Mouse (Mus musculus) forebrain, embryonic 11.5 days (tissue): Measurements from ENCODE around the gene Sp7. TPM values are rescaled to one million over a fixed set of nuclear protein-coding genes. Genes with fewer than 3 reads are reported as not detected.

Experiments
- ATAC-seq: fragments of 200-750 bp; cut with Nextera tagmentation; replicated peaks from 2 replicates; pipeline ENCODE4 v1.8.0; 2017; ENCODE audit warnings: moderate TSS enrichment; ENCODE audit not compliant: low FRiP score
- DNase-seq: peaks from one replicate; pipeline ENCODE4 v3.0.0-alpha.2; 2017; ENCODE audit warnings: low spot score
- H3K27ac ChIP-seq: fragments of 300-500 bp; sonication (generic); 2 replicates; pipeline ENCODE4 v1.5.1; 2014; ENCODE audit warnings: low read depth, low read length
- H3K27me3 ChIP-seq: fragments of 300-500 bp; sonication (generic); 2 replicates; pipeline ENCODE4 v1.6.1; 2014; ENCODE audit warnings: mild to moderate bottlenecking, low read length, mixed read lengths; ENCODE audit not compliant: control insufficient read depth, insufficient read depth
- H3K36me3 ChIP-seq: fragments of 300-500 bp; sonication (generic); 2 replicates; pipeline ENCODE4 v1.6.1; 2014; ENCODE audit warnings: mild to moderate bottlenecking, low read length, moderate library complexity, mixed read lengths; ENCODE audit not compliant: control insufficient read depth, insufficient read depth
- H3K4me1 ChIP-seq: fragments of 300-500 bp; sonication (generic); replicated peaks from 2 replicates; pipeline ENCODE4 v1.6.1; 2014; ENCODE audit warnings: low read length, mixed read lengths; ENCODE audit not compliant: control insufficient read depth, insufficient read depth
- H3K4me2 ChIP-seq: fragments of 300-500 bp; sonication (generic); 2 replicates; pipeline ENCODE4 v1.6.1; 2014; ENCODE audit warnings: low read depth, mild to moderate bottlenecking, low read length, moderate library complexity, mixed read lengths; ENCODE audit not compliant: severe bottlenecking
- H3K4me3 ChIP-seq: fragments of 300-500 bp; sonication (generic); 2 replicates; pipeline ENCODE4 v1.5.1; 2014; ENCODE audit warnings: low read depth, low read length
- H3K9ac ChIP-seq: fragments of 300-500 bp; sonication (generic); 2 replicates; pipeline ENCODE4 v1.6.1; 2014; ENCODE audit warnings: low read length
- H3K9me3 ChIP-seq: fragments of 300-500 bp; sonication (generic); 2 replicates; pipeline ENCODE4 v1.6.1; 2016; ENCODE audit warnings: low read length, mixed read lengths; ENCODE audit not compliant: control insufficient read depth
- WGBS: fragments of 180-500 bp; shearing (Covaris S2); extraction: QIAGEN DNeasy Blood & Tissue Kit; methylation state at CpG from one replicate; pipeline ENCODE4 v1.1.7; 2014; 5-methylcytosine and 5-hydroxymethylcytosine counted together
- polyA plus RNA-seq: library from polyadenylated mRNA; unstranded; fragments of >200 nt; fragmentation: Nextera tagmentation; extraction: Ambion mirVana; gene quantifications from 2 replicates; pipeline ENCODE4 v1.2.1, GENCODE M21; 2014

The Sp7 gene
- polyA plus RNA-seq, 1 experiment from 2014 or later: 0.52 TPM

- H3K4me3 ChIP-seq: peak within 1 kb of the TSS; percentile 61
- H3K4me1 ChIP-seq: peaks cover 9% of the 10 kb centered on the region
Observed at GRCm38 (mm10) chr15:102405489-102406195, 38.7 kb upstream of the Sp7 start, which contains the start of gene Sp1. Gene Sp1, plus strand, starts transcription at chr15:102406143.

GRCm38 (mm10) chr15:102404608-102405488, 37.9 kb upstream of the Sp7 start:
- WGBS: 17% methylated on average over 34 of the region's 34 CpGs
- H3K4me1 ChIP-seq: peaks cover 9% of the 10 kb centered on the region
- H3K36me3 ChIP-seq: peaks cover 19% of the 10 kb centered on the region
- H3K4me3 ChIP-seq: peak overlapping the region; percentile 50
- no peaks in the 10 kb centered on the region for H3K27me3 ChIP-seq
- no peak for DNase-seq
- H3K27ac ChIP-seq: peak overlapping the region; percentile 99
- peak overlapping the region; percentile 74 for H3K4me2 ChIP-seq
- ATAC-seq: no peak
- peak overlapping the region; percentile 88 for H3K9ac ChIP-seq
- H3K9me3 ChIP-seq: no peaks in the 10 kb centered on the region

More at GRCm38 (mm10) chr15:102405489-102406195, 38.7 kb upstream of the Sp7 start, which contains the start of gene Sp1:
- Histone ChIP-seq H3K36me3 (peaks cover 23% of the 10 kb centered on the region), H3K9me3 (no peaks in the 10 kb centered on the region), H3K27me3 (no peaks in the 10 kb centered on the region), H3K27ac (peak within 1 kb of the TSS; percentile 99), H3K4me2 (peak within 1 kb of the TSS; percentile 74), H3K9ac (peak within 1 kb of the TSS; percentile 94)
- ATAC-seq: peak; percentile 98
- peak; percentile 97 for DNase-seq
- WGBS: under 1% methylated on average over 38 of the region's 38 CpGs

GRCm38 (mm10) chr15:102402210-102402609, 35.2 kb upstream of the Sp7 start:
- no peak overlapping the region for H3K4me3 ChIP-seq
- peaks cover 5% of the 10 kb centered on the region for H3K4me1 ChIP-seq
- H3K9me3 ChIP-seq: no peaks in the 10 kb centered on the region
- no peak overlapping the region for H3K4me2 ChIP-seq
- no peak for ATAC-seq
- DNase-seq: no peak
- no peaks in the 10 kb centered on the region for H3K36me3 ChIP-seq
- H3K9ac ChIP-seq: no peak overlapping the region
- no peak overlapping the region for H3K27ac ChIP-seq
- WGBS: 96% methylated on average over 3 of the region's 3 CpGs
- H3K27me3 ChIP-seq: no peaks in the 10 kb centered on the region

GRCm38 (mm10) chr15:102401278-102401677, 34.3 kb upstream of the Sp7 start:
- Histone ChIP-seq H3K4me2 (no peak overlapping the region), H3K9ac (no peak overlapping the region), H3K9me3 (no peaks in the 10 kb centered on the region), H3K27me3 (no peaks in the 10 kb centered on the region), H3K27ac (no peak overlapping the region), H3K4me1 (peaks cover 2% of the 10 kb centered on the region), H3K4me3 (no peak overlapping the region), H3K36me3 (no peaks in the 10 kb centered on the region)
- ATAC-seq (no peak), DNase-seq (no peak)
- 69% methylated on average over 2 of the region's 2 CpGs for WGBS

GRCm38 (mm10) chr15:102400476-102401045, 33.6 kb upstream of the Sp7 start:
- no peak overlapping the region for H3K27ac ChIP-seq
- no peaks in the 10 kb centered on the region for H3K36me3 ChIP-seq
- no peak overlapping the region for H3K4me2 ChIP-seq
- no peak overlapping the region for H3K4me3 ChIP-seq
- ATAC-seq: no peak
- H3K9me3 ChIP-seq: no peaks in the 10 kb centered on the region
- peaks cover 2% of the 10 kb centered on the region for H3K4me1 ChIP-seq
- H3K27me3 ChIP-seq: no peaks in the 10 kb centered on the region
- H3K9ac ChIP-seq: no peak overlapping the region
- no peak for DNase-seq
- 84% methylated on average over 10 of the region's 10 CpGs for WGBS

- Histone ChIP-seq H3K36me3 (no peaks in the 10 kb centered on the region), H3K9ac (peak overlapping the region; percentile 69), H3K27me3 (no peaks in the 10 kb centered on the region), H3K27ac (no peak overlapping the region), H3K4me2 (peak overlapping the region; percentile 80), H3K4me3 (peak overlapping the region; percentile 37), H3K9me3 (no peaks in the 10 kb centered on the region), H3K4me1 (peaks cover 2% of the 10 kb centered on the region)
- WGBS: 3% methylated on average over 34 of the region's 34 CpGs
- peak; percentile 82 for DNase-seq
- peak; percentile 69 for ATAC-seq
Observed at GRCm38 (mm10) chr15:102399229-102400221, 32.5 kb upstream of the Sp7 start.

GRCm38 (mm10) chr15:102398629-102399028, 31.6 kb upstream of the Sp7 start:
- no peak for ATAC-seq

More at GRCm38 (mm10) chr15:102398629-102399028, 31.6 kb upstream of the Sp7 start:
- 24% methylated on average over 5 of the region's 5 CpGs for WGBS
- Histone ChIP-seq H3K4me1 (peaks cover 2% of the 10 kb centered on the region), H3K9me3 (no peaks in the 10 kb centered on the region), H3K36me3 (no peaks in the 10 kb centered on the region), H3K27ac (no peak overlapping the region), H3K4me2 (no peak overlapping the region; the same call in 1 of the 2 replicates), H3K27me3 (no peaks in the 10 kb centered on the region), H3K4me3 (no peak overlapping the region), H3K9ac (no peak overlapping the region)
- no peak for DNase-seq
